Mouse (Mus musculus) embryonic fibroblast, embryonic 13.5 days (primary cell): ENCODE measurements at regions not wholly inside any gene's neighbourhood (a gene's known extent, or its start where the extent isn't known, plus 50 kb on each side); places are given as distances from the start of the nearest gene placed in this dataset.

Experiments
- CTCF ChIP-seq: IDR thresholded peaks from 2 replicates; pipeline ENCODE4 v1.5.1; 2011; ENCODE audit warnings: mild to moderate bottlenecking, control low read depth, low read length, moderate library complexity, borderline replicate concordance; ENCODE audit not compliant: insufficient read depth
- POLR2A ChIP-seq: IDR thresholded peaks from 2 replicates; pipeline ENCODE4 v1.6.1; 2011; ENCODE audit warnings: low read depth, mild to moderate bottlenecking, control low read depth, low read length, moderate library complexity

- no peak for TF ChIP-seq CTCF
- TF ChIP-seq POLR2A, result no peak
Measured at GRCm38 (mm10) chr1:167947866-167948265, 258.8 kb downstream of the Lmx1a start.
